Mouse (Mus musculus) embryonic stem cell, embryonic (primary cell): ENCODE results near the gene A1cf.

Experiments
- CTCF ChIA-PET, 4 experiments: fragments of 300-600 bp in 2 of 4; fragments of 350-600 bp in 2 of 4; sonication (Branson Sonifier 250); formaldehyde crosslinking; loops; one replicate each; lab custom pipeline; 2022; ENCODE audit warnings: inconsistent platforms in 2 of 4; lab: Charles Lee
- POLR2A ChIA-PET, 4 experiments: fragments of 300-600 bp in 2 of 4; fragments of 350-600 bp in 2 of 4; sonication (Branson Sonifier 250); formaldehyde crosslinking; loops; one replicate each; lab custom pipeline; 2022; ENCODE audit warnings: antibody characterized with exemption in 4 of 4, inconsistent platforms in 1 of 4; lab: Charles Lee

A1cf gene

GRCm38 (mm10) chr19:31868521-31868920 is at the start of gene A1cf:
Gene A1cf, plus strand, starts transcription at chr19:31868764.
- ChIA-PET POLR2A (no interaction called here), CTCF (no interaction called here)

- POLR2A ChIA-PET, result interaction anchor here in 1 of 4 experiments (0.5 kb wide), 1 partner anchor 651 kb away, joined by 3 read pairs; no protein-coding TSS in a partner anchor
- CTCF ChIA-PET, result interaction anchor here in 1 of 4 experiments (1.2 kb wide), 1 partner anchor 23 kb away, joined by 3 read pairs; no protein-coding TSS in a partner anchor
Measured at GRCm38 (mm10) chr19:31834250-31834649, 34.3 kb upstream of the A1cf start.

- CTCF ChIA-PET, result interaction anchor here in 1 of 4 experiments (0.7 kb wide), 1 partner anchor 1673 kb away, joined by 4 read pairs; no protein-coding TSS in a partner anchor
- POLR2A ChIA-PET, result interaction anchor here in 1 of 4 experiments (0.6 kb wide), 1 partner anchor 381 kb away, joined by 3 read pairs; no protein-coding TSS in a partner anchor
Measured at GRCm38 (mm10) chr19:31861909-31862308, 6.7 kb upstream of the A1cf start.

GRCm38 (mm10) chr19:31862512-31863249 is 5.9 kb upstream of the A1cf start:
- ChIA-PET CTCF (interaction anchor here in 1 of 4 experiments (0.7 kb wide), 1 partner anchor 644 kb away, joined by 3 read pairs; no protein-coding TSS in a partner anchor), POLR2A (interaction anchor here in 1 of 4 experiments (0.6 kb wide), 1 partner anchor 380 kb away, joined by 3 read pairs; no protein-coding TSS in a partner anchor)

GRCm38 (mm10) chr19:31865451-31865850 is 3.1 kb upstream of the A1cf start:
- POLR2A ChIA-PET, result interaction anchor here in 1 of 4 experiments (0.6 kb wide), 1 partner anchor 261 kb away, joined by 3 read pairs; no protein-coding TSS in a partner anchor

GRCm38 (mm10) chr19:31868076-31868475 is 488 bp upstream of the A1cf start:
- POLR2A ChIA-PET, result no interaction called here
- CTCF ChIA-PET, result no interaction called here

More at GRCm38 (mm10) chr19:31865451-31865850, 3.1 kb upstream of the A1cf start:
- CTCF ChIA-PET, result no interaction called here

- ChIA-PET POLR2A (no interaction called here), CTCF (no interaction called here)
Measured at GRCm38 (mm10) chr19:31868971-31869370, 407 bp downstream of the A1cf start.

GRCm38 (mm10) chr19:31871377-31871776 is 2.8 kb downstream of the A1cf start:
- ChIA-PET CTCF (interaction anchor here in 1 of 4 experiments (0.6 kb wide), 1 partner anchor 159 kb away, joined by 3 read pairs; no protein-coding TSS in a partner anchor), POLR2A (no interaction called here)

- ChIA-PET CTCF (no interaction called here), POLR2A (no interaction called here)
Measured at GRCm38 (mm10) chr19:31877968-31878367, 9.4 kb downstream of the A1cf start.

GRCm38 (mm10) chr19:31884594-31884993 is 16.0 kb downstream of the A1cf start:
- POLR2A ChIA-PET, result no interaction called here
- CTCF ChIA-PET, result no interaction called here

- CTCF ChIA-PET, result no interaction called here
- POLR2A ChIA-PET, result no interaction called here
Measured at GRCm38 (mm10) chr19:31887275-31887674, 18.7 kb downstream of the A1cf start.

GRCm38 (mm10) chr19:31889988-31890387 is 21.4 kb downstream of the A1cf start:
- CTCF ChIA-PET, result no interaction called here
- POLR2A ChIA-PET, result interaction anchor here in 1 of 4 experiments (0.6 kb wide), 1 partner anchor 544 kb away, joined by 4 read pairs; no protein-coding TSS in a partner anchor

GRCm38 (mm10) chr19:31891001-31891893 is 22.7 kb downstream of the A1cf start:
- ChIA-PET CTCF (no interaction called here), POLR2A (no interaction called here)

- CTCF ChIA-PET, result no interaction called here
- POLR2A ChIA-PET, result no interaction called here
Measured at GRCm38 (mm10) chr19:31895971-31896370, 27.4 kb downstream of the A1cf start.

GRCm38 (mm10) chr19:31896711-31897110 is 28.1 kb downstream of the A1cf start:
- CTCF ChIA-PET, result no interaction called here
- POLR2A ChIA-PET, result no interaction called here

GRCm38 (mm10) chr19:31905671-31906070 is 37.1 kb downstream of the A1cf start:
- ChIA-PET CTCF (no interaction called here), POLR2A (no interaction called here)

- POLR2A ChIA-PET, result no interaction called here
- CTCF ChIA-PET, result no interaction called here
Measured at GRCm38 (mm10) chr19:31910423-31910822, 41.9 kb downstream of the A1cf start.

- POLR2A ChIA-PET, result no interaction called here
- CTCF ChIA-PET, result no interaction called here
Measured at GRCm38 (mm10) chr19:31913946-31914345, 45.4 kb downstream of the A1cf start.

GRCm38 (mm10) chr19:31920357-31920756 is 51.8 kb downstream of the A1cf start:
- CTCF ChIA-PET, result no interaction called here
- POLR2A ChIA-PET, result no interaction called here
